Mouse (Mus musculus): ENCODE measurements at regions not wholly inside any gene's neighbourhood (a gene's known extent, or its start where the extent isn't known, plus 50 kb on each side); places are given as distances from the start of the nearest gene placed in this dataset.

DNA sequence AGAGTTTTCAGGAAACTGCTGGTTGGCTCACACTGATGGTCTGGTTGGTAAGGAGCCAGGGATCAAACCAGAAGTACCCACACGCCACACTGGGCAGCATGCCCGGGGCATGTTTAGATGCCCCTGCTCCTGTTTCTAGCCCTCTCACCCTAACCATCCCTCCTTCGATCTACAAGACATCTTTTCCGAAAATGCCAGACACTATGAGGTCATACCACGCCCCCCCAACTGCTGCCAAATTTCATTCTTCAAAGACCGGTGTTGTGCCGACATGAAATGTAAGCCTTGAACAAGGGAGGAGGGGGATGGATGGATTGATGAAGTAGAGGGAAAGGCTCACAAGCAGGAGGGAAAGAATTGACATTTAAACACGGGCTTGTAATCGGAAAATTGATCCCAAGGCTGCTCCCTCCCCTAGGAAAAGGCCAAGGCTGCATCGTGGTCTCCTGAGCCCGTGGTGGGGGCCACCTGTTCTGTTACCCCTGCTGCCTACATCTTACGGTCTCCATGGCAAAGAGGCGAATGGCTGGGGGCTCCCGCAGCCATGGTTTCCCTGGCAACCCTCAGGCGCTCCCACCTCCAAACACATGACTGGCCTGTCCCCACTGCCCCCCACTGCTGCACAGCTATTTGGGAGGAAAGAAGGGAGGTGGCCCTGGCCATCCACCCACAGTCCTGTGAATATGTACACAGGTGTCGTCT is 163.1 kb downstream of the Trim29 start:
- DNase-seq (ENCODE audit: low spot score in 2 of 2), result no peak
- Histone ChIP-seq H3K4me3 (no peak overlapping the region), H3K27ac (peak overlapping the region; percentile 76)
- no peak for TF ChIP-seq CTCF (conservative IDR thresholded peaks at IDR 0.05)

DNA sequence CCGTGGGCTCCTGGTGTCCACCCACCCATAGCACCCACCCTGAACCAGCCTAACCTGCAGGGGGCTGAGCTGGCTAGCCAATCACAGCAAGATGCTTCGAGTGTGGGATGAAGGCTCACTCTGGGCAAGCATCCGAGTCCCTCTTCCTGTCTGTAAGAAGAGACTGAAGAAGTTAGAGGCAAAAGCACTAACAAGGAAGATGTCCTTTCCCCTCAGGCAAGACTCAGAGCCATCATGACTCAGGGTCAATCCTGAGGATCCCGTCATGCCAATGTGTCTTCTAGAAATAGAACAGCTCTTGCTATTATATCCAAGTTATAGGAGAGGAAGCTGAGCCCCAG is 163.6 kb downstream of the Trim29 start:
- Histone ChIP-seq H3K27ac (peak overlapping the region; percentile 76), H3K4me3 (no peak overlapping the region)
- no peak for DNase-seq (ENCODE audit: low spot score in 2 of 2)
- TF ChIP-seq CTCF (conservative IDR thresholded peaks at IDR 0.05), result no peak

DNA sequence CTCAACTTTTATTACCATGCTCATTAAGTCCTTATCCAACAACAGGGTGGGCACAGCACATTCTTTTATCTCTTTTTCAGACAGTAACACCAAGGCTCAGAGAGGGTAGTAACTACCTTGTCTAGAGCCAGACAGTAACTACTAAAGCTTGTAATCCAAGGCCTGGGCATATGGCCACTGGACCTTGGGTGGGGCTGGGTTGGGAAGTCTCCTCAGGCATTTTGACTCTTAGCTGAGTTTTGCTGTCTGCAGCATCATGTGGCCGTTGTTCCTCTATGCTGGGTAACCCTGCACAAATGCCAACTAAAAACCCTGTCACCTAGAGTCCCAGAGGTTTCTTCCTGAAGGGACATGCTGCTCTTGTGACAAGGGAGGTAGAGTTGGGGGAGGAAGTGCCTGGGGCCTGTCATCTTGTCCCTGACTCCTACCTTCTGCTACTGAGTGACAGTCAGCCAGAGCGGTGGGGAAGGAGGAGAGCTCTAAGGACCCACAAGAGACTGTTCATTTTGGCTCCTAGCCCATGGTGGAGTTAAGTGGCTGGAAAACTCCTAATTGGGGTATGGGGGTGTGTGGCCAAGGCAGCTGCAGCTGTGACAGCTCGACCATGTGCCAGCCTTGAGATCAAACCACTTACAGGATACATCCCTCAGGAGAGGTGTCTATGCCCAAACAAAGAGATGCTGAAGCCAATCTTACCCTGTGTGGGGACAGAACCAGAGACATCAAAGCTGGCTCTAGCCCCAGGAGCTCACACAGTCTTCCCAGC is 170.4 kb downstream of the Trim29 start:
- no peak for DNase-seq (ENCODE audit: low spot score in 2 of 2)
- H3K4me3 ChIP-seq, result no peak overlapping the region
- H3K27ac ChIP-seq, result peak overlapping the region; percentile 93
- TF ChIP-seq CTCF (conservative IDR thresholded peaks at IDR 0.05), result no peak

DNA sequence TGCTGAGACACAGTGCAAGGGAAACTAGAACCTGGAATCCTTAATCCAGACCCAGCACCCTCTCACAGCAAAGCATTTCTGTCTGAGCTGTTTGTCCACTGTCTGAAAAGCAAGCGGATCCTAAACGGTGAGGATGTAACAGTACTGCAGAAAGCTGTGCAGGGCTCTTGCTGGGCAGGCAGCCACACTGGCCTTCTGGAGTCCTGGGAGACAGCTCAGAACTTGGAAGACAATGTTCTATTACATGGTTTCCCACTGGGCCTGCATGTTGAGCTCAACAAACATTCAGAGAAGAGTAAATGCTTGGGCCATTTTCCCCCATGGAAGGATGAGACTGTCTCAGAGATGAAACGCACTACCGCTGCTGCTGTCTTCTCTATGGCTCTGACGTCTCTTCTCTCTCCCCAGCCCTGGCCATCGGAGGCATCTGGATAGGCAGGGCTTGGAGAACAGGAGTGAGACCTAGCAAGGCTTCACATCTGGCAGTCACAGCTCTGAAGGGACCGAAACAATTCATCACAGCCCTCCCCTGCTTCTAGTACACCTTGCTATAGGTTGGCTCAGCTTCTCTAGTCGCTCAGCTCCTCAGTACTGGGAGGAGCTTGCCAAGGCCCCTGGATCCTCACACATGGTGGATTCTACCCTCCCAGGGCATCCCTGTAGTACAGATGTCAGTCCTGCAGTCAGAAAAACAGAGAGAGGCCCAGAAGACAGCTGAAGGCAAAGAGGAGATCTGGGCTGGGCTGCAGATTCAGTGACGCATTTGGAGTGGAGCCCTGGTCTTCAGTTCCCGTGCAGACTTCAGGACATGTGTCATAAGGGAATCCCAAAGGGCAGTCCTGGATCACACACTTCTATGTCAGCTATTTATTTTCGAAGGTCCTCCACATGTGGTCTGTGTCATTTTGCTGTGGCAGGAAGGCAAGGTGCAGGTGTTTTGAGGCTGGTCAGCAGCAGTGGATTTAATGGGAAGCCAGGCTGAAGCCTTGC is 171.7 kb downstream of the Trim29 start:
- Histone ChIP-seq H3K27ac (peak overlapping the region; percentile 93), H3K4me3 (no peak overlapping the region)
- no peak for TF ChIP-seq CTCF (conservative IDR thresholded peaks at IDR 0.05)
- peak; percentile 60 to 73 for DNase-seq (ENCODE audit: low spot score in 2 of 2)

DNA sequence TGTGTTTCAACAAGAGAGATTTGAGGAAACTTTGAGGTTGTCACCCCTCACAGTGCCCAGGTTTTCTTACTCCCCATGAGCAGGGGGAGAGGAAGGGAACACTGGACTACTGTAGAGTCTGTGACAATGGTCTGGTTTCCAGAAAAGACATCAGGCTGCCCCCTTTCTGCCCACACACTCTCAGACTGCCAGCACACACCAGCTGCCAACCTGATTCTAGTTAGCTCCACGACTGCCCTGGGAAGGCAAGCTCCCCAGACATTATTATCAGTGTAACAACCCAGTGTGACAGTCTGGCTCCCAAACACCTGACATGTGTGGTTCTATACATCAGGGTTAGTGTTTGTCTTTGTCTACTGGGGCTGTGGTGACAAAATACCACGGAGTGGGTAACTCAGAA is 172.5 kb downstream of the Trim29 start:
- DNase-seq (ENCODE audit: low spot score in 2 of 2), result peak in 1 of 2 experiments; percentile 50
- TF ChIP-seq CTCF (conservative IDR thresholded peaks at IDR 0.05), result no peak
- Histone ChIP-seq H3K4me3 (no peak overlapping the region), H3K27ac (peak overlapping the region; percentile 93)

DNA sequence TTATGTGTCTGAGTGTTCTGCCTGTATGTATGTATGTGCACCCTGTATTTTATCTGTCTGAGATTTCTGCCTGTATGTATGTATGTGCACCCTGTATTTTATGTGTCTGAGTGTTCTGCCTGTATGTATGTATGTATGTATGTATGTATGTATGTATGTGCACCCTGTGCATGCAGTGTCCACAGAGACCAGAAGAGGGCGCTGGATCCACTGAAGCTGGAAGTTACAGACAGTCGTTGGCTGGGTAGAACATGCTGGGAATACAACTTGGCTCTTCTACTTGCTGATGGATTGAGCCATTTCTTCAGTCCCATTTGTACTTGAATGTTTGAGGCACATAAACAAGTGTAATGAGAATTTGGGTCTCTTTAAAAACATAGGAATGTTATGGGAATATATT is 173.3 kb downstream of the Trim29 start:
- DNase-seq (ENCODE audit: low spot score in 2 of 2), result no peak
- no peak overlapping the region for H3K27ac ChIP-seq
- peak; percentile 46 for TF ChIP-seq CTCF (conservative IDR thresholded peaks at IDR 0.05)
- no peak overlapping the region for H3K4me3 ChIP-seq

DNA sequence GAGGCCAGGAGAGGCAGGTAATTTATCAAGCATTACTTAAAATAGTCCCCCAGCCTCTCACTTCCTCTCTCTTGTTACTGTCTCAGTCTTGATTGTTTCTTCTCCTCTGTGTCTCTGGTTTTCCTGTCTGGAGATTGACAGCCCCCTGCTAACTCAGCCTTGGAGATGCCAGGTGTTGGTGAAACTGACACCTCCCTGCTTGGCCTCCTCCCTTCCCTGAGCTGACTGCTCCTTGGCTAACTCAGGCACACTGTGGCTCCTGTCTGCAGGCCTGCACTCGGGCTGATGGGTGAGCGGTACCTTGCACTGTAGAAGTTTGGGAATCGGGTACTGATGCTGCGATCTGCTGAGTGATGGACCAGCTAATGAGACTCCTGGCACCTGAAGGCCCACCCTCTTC is 176.1 kb downstream of the Trim29 start:
- no peak for TF ChIP-seq CTCF (conservative IDR thresholded peaks at IDR 0.05)
- no peak for DNase-seq (ENCODE audit: low spot score in 2 of 2)
- H3K4me3 ChIP-seq, result no peak overlapping the region
- no peak overlapping the region for H3K27ac ChIP-seq

DNA sequence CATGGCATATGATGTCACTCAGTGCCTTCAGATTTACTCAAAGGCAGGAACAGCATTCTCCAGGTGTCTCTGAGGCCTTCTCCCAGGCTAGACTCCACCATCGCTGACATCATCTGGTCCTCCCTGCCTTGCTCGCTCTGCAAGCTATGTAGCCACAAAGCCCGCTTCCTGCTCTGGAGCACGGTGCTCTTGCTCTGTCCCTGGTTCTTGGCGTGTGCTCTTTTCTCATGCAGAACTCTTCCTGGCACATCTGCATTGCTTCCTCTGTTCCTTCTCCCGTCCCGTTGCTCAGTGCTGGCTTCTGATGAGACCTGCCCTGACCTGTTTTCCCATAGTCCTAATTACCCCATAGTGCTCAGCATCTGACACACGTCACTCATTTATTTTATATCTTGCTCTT is 178.6 kb downstream of the Trim29 start:
- H3K27ac ChIP-seq, result no peak overlapping the region
- H3K4me3 ChIP-seq, result no peak overlapping the region
- no peak for TF ChIP-seq CTCF (conservative IDR thresholded peaks at IDR 0.05)
- DNase-seq (ENCODE audit: low spot score in 2 of 2), result no peak

DNA sequence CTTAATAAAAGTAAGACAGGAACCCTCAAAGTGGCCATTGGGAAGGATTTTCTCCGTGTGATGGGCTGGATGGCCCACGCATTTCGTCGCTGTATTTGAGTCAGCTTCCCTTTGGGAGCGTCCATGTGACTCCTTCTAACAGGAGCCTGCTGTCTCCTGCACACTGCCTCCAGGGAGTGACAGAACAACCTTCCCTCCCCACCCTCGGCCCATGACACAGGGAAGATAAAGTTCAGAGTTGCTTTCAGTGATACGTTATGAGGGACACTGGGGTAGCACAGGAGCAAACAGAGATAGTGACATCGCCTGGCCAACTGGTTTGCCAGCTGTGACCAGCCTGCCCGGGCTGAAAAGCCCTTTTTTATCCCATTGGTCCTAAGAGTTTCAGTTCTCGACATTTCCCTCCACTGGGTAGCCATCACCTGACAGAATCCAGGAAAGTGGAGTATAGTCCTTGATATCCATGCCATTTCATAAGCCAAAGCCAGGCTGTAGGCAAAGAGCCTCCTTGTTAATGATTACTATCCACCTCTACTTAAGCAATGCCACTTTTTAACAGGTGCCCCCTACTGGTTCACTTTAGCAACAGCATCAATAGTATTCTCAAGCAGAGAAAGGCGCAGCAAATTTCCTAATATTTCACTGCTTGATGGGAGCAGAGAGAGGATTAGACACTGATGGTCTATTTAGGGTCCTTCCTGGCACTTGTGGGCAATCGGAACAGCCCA is 180.5 kb downstream of the Trim29 start:
- peak; percentile 91 for TF ChIP-seq CTCF (conservative IDR thresholded peaks at IDR 0.05)
- DNase-seq (ENCODE audit: low spot score in 2 of 2), result peak in 1 of 2 experiments; percentile 53
- Histone ChIP-seq H3K4me3 (no peak overlapping the region), H3K27ac (0 out of 2 replicates have a peak overlapping the region, but pooled peaks have one; percentile 41)

DNA sequence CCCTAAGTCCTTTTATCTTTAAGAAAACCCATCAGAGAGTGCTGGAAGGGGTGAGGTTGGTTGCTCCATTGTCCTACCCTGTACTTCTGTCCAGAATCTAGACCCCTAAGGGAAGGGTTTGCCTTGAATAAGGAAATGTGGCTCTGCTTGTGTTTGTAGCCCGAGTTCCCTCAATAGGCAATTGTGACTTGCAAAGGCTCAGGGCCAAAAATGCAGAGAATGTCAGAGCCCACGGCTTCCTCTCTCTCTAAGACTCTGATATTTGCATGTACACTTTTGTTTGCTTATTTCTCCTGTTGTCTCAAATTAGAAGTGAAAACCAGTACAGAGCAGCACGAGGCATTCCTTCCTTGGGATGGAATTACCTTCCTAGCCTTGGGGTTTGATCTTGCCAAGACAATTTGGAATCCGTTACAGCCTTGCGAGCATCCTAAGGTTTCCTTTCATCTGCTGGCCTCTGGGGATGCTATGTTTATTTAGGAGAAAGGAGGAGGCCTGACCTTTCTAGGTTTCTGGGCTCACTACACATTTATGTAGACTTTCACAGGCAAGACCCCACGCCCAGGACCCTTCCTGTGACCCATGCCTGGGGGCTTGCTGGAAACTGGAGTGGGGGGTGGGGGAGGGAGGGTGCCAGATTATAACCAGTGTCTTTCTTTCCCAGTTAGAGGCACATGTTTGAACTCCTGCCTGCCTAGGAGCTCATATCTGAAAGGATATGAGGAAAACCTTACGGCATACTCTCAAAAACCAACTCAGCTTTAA is 181.8 kb downstream of the Trim29 start:
- peak overlapping the region; percentile 47 for H3K27ac ChIP-seq
- TF ChIP-seq CTCF (conservative IDR thresholded peaks at IDR 0.05), result no peak
- DNase-seq (ENCODE audit: low spot score in 2 of 2), result no peak
- no peak overlapping the region for H3K4me3 ChIP-seq

DNA sequence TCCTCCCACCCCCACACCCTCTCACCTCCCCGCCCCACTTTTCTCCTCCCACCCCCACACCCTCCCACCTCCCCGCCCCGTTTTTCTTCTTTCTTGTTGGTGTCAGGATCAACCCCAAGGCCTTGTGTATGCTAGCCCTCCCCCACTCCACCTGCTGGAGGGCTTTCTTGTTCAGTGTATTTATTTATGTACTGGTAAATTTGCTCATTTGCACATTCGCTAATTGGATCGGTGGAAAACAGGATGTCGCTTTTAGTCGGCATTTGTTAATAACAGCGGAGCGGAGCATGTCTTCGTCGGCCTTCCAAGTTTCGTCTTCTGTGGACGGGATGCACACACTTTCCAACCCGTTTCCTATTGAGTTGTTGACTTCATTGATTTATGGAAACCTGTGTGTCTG is 187.9 kb downstream of the Trim29 start:
- no peak for DNase-seq (ENCODE audit: low spot score in 2 of 2)
- TF ChIP-seq CTCF (conservative IDR thresholded peaks at IDR 0.05), result no peak
- H3K27ac ChIP-seq, result no peak overlapping the region
- no peak overlapping the region; the same call in 1 of the 2 replicates for H3K4me3 ChIP-seq
